Mouse (Mus musculus) ES-Bruce4 (cell line): Measurements from ENCODE around the gene 3830406C13Rik.
A peak's percentile ranks its signal among the peaks of the same experiment; 100 is the strongest.

ENCODE experiments used
- CTCF ChIP-seq: IDR thresholded peaks from one replicate; pipeline ENCODE4 v1.8.1; 2011; ENCODE audit warnings: low read depth, low read length
- EP300 ChIP-seq: IDR thresholded peaks from 2 replicates; pipeline ENCODE4 v1.6.1; 2011; ENCODE audit warnings: low read depth, low read length; ENCODE audit not compliant: insufficient read depth

DNA sequence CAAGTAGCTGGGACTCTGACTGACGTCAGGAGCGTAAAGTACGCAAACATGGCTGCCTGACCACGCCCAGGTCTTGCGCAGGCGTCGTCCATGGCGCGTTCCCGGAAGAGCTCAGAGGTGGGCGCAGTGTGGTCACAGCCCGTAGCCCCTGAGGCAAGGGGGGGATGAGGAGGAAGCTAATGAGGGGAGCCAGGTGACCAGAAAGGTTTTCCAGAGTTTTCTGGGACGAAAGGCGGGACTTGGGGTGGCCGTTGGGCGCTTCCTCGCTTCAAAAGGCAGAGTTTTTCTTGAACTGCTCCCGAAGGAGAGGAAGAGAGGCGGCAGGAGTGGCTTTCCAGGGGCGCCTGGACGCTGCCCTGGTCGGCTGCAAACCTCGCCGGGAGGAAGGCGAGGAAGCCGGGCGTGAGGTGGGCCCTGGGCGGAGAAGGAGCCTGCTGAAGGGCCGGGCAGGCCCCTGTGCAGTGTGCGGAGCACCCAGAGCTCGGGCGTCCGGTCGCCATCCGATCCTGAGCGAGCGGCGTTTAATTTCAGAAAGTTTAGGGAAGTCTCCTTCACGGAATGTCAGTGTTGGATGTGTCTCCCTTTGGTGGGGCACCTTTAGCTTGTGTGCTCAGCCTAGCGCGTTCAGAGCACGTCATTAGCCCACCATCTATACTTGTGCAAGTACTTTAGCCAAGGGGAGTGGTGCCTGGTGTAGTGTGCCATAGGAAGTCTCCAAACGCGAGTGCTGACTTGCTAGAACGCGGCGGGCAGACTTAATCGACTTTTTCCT lies at the start of gene 3830406C13Rik:
- TF ChIP-seq EP300 (0 out of 2 replicates have a peak, but pooled peaks have one; percentile 60), CTCF (no peak)
